Mouse (Mus musculus) liver, adult (tissue): ENCODE measurements around the gene Gcg.

Experiments
- GATA4 ChIP-seq: IDR thresholded peaks from 2 replicates; pipeline ENCODE4 v1.6.1; 2014; ENCODE audit warnings: mild to moderate bottlenecking, low read length; ENCODE audit not compliant: insufficient replicate concordance

The Gcg gene

DNA sequence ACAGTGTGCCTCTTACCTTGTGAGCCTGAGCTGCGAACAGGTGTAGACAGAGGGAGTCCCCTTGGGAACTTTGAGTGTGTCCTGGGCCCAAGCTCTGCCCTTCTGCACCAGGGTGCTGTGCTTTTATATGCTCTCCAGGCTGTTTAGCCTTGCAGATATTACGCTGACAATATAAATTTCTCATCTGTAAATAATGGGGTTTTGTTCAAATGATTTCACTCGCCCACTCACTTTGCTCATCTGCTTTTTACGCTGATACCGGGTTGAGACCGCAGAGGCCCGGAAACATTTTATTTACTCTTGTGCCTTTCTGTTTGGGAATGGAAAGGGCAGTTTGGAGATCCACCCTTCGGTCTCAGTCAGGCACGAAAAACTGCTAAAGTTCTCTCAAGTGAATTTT, at the start of gene Gcg:
Gene Gcg, minus strand, starts transcription at position 101 of the 400 bp plus-strand sequence.
- TF ChIP-seq GATA4 = no peak

GRCm38 (mm10) chr2:62531065-62531464, 47.6 kb upstream of the Gcg start:
- no peak for TF ChIP-seq GATA4

DNA sequence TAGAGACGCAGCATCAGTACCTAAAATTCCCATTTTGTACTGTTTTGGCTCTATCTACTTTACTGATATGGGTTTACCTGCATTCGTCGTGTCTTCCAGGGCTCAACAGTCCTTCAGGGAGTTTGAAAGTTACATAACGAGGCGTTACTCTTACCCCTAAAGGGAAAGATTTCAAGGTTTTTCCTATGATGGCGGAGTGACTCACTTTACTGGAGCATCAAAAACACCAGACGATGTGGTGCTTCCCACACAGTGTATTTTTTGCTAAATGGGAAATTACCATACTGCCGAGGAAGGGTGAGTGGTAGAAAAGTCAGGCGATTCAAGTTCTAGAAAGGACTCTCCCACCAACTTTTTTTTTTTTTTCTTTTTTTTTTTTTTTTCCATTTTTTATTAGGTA, 42.9 kb upstream of the Gcg start:
- TF ChIP-seq GATA4 = no peak

- TF ChIP-seq GATA4 = no peak
Observed at GRCm38 (mm10) chr2:62517790-62518189, 34.3 kb upstream of the Gcg start.

DNA sequence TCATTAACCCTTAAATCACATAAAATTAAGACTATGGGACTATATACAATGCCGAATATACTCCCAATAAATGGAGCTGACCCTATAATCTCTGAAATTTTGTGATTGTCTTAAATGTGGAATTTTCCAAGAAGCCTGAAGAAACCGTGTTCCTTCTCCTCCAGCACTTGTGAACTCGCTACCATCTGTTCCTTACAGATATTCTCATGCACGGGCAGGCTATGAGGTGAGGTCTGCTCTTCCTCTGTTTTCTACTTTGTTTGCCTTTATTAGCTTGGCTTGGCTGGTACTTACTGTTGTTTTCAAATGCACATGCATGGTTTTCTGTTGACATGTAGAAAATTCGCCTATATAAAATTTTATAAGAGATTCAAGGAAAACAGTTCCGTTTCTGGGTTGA, 31.0 kb upstream of the Gcg start:
- TF ChIP-seq GATA4 = no peak

DNA sequence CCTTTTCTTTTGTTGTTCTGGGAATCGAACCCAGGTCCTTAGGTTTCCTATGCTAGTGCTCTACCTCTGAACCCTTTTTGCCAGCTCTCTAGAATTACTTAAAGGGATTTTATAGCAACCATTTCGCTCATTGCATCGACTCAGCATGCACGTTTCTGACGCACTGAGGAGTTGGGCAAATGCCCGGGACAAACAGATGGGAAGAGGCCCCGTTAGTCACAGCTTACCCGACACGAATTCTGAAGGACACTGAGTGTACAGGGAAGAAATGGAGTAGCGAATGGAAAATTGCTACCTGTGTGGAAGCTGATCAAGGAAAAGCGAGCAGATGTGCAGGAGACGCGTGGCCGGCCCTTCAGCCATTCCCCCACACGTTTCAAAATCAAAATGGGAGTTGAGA, 30.0 kb upstream of the Gcg start:
- no peak for TF ChIP-seq GATA4

DNA sequence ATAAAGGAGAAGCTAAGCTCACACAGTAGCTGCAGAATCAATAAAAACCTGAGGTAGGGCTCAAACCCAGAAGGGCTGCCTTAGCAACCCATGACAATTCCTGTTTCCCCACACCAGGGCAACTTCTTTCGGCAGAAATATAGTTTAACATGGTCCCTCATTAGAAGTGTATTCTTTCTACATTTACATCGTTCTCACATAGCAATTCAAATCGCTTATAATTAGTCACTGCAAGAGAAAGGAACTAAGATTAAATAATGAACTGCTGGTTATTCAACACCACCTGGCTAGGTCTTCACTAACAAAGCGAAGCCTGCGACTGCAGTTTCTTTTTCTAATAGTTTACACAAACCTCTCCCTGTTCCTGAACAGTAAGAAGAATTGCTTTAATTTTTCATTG, 23.7 kb upstream of the Gcg start:
- TF ChIP-seq GATA4 = no peak

DNA sequence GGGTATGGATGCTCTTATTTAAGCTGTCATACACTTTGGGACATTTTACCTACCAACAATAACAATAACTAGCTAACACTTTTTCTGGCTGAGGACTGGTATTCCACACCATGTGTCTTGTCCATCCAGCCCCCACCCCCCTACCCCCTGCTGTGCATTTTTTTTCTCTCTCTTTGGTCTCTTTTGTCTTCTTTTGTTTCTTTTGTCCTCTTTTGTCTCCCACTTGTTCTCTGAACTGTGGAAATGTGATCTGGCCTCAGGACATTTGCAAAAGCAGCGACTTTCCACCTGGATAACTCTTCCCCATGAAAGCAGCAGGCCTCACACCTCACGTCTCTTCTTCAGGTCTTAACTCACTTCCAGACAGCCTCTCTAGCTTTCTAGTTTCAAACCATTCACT, 23.0 kb upstream of the Gcg start:
- TF ChIP-seq GATA4 = no peak

DNA sequence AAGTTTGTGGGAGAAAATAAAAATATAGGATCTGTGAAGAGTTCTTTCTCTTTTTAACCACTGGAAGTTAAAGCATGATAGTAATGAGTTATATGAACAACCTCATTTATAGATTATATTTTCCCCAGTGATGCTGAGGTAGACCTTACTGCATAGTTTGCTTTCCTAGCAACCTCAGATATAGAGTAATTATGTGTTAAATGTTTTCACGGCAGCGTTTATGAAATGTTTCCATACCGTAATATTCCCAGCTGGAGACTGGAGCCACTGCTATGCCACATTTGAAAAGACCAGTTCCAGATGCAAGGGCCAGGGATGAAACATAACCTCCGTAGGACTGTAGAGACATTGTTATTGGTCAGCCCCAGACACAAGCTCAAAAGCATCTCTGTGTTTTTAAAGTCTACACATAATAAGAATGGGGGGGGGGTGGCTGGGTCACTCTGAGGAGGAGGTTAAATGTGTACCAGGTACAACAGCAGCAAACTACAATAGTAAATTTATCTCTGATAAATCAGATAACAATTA, 20.9 kb upstream of the Gcg start:
- TF ChIP-seq GATA4 = no peak

DNA sequence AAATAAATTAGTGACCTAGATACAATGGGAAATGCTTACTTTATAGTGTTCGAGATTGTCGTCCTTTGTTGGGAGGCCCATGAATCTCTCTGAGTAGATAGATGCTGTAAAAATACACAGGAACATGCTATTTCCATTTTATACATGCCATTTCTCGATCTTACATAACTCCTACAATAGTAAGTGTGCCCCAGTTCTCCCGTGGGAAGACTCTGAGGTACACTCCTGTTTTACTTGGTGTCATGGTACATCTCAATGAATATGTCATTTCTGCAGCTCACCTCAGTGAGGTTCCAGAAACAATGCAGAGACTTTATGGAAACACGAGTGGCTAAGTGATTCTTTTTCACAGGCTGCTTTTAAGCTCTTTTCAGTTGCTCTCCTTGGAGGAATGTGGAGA, 19.9 kb upstream of the Gcg start:
- no peak for TF ChIP-seq GATA4

DNA sequence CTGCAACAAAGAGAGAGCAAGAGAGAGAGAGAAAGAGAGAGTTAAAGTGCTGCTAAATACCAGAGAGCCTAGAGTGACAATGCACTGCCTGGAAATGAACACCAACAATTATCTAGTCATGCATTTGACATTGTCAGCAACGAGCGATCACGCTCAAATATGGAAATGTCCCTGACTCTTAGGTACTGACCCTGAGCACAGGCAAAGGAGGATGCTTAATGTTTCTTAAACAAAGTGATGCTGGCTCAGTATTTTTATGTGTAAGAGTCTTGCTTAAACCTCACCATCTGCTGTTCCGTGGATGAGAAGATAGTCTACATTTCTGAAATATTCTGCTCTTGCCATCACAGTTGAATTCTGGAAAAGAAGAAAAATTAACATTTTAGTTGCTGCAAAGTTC, 19.1 kb upstream of the Gcg start:
- no peak for TF ChIP-seq GATA4

DNA sequence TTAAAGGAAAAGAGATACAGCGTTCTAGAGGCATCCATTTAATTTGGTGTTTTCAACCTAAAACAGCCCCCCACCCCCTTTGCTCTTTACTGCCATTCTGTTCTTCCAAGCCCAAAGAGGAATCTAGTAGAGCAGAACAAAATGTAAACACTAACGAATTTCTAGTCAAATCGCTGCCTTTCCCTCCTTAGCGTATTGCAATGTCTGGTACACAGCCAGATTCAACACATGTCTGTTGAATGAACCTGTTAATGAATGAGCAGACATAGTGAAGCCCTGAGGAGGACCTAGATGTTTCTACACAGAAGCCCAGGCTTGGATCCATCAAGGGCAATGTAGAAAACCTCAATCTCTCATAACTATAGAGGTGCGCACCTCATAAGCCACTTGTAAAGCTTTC, 15.4 kb upstream of the Gcg start:
- no peak for TF ChIP-seq GATA4

DNA sequence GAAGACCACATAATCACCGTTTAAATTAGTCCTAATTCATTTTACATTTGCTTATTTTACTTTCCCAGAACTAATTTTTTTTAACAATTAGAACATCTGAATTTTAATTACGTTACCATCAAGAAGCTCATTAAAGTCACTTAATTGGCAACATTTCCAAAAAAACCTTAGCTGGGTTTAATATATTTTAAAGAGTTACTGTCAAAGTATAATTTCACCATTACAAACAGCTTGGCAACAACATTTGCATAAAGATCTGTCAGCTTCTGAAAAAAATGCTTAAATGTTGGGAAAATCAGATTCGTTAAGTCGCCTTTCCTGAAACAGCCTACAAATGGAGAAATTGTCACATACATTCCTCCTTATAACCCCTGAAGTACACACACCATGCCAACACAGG, 14.6 kb upstream of the Gcg start:
- no peak for TF ChIP-seq GATA4

DNA sequence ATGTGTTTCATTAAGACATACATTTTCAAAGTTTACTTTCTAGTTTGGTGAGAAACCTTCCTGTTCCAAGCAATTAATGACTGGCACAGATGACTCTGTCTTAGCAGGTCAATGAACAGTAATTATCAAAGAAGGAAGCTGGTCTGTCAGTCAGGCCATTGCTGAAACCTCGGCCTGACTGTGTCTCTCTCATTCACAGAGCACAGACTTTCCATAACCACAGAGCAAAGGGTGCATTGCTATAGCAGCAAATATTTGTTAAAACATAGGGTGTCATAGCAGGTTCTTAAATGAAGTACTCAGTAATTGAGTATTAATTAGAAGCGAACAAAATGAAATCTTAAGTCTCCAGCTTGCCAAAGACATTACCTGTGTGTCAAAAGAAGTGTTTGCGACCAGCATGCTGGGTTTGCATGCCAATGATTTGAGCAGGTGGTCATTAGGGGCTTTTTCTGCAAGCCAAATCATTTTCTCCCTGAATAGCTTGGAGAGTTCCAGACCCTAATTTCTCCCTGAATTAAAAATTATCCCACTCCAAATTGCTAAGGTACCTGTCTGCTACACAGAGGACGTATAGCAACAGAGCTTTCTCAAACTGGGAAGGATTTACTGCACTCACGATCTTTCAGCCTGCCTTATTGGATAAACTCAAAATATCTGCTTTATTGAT, 14.0 kb upstream of the Gcg start:
- TF ChIP-seq GATA4 = no peak

GRCm38 (mm10) chr2:62495407-62495806, 12.0 kb upstream of the Gcg start:
- no peak for TF ChIP-seq GATA4

DNA sequence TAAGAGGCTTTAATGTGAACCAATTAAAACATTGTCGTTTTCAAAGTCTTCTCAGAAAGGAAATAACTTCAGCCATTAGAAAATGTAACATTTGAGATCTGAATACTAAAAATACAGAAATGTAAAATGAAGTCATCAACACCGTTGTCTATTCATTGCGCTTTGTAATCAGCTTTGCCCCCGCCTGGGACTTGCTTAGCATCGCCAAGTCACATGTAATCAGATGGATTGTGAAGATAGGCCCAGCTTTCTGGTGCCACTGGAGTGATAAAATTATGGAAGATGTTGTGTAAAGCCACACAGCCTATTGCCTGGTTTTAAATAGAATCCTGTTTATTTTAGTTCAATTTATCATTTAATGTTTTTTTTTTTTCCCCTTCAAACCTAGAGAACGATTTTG, 6.4 kb upstream of the Gcg start:
- no peak for TF ChIP-seq GATA4

GRCm38 (mm10) chr2:62484906-62485305, 1.5 kb upstream of the Gcg start:
- no peak for TF ChIP-seq GATA4
